Mouse (Mus musculus): ENCODE results near the gene Tspan1.

- no peak for TF ChIP-seq POLR2A (IDR thresholded peaks at IDR 0.05; ENCODE audit: control insufficient read depth, low read depth, low read length)
- TF ChIP-seq CTCF (IDR thresholded peaks at IDR 0.05; ENCODE audit: control insufficient read depth, insufficient read depth, insufficient replicate concordance, low read depth, low read length), result no peak
Observed at GRCm38 (mm10) chr4:116157882-116158281, 9.5 kb downstream of the Tspan1 start.

Data from testis, adult 2 months (tissue).